Mouse (Mus musculus) megakaryocyte, embryonic 14.5 days (primary cell): Measurements from ENCODE around the gene Scn3b. TPM values are rescaled to one million over a fixed set of nuclear protein-coding genes. Genes with fewer than 3 reads are reported as not detected.
A peak's percentile ranks its signal among the peaks of the same experiment; 100 is the strongest.

ENCODE experiments used
- H3K27me3 ChIP-seq: replicated peaks from 2 replicates; pipeline ENCODE3; 2012; ENCODE audit warnings: inconsistent platforms
- H3K36me3 ChIP-seq: replicated peaks from 2 replicates; pipeline ENCODE3; 2012; ENCODE audit warnings: low read length, inconsistent platforms, mixed read lengths
- H3K4me1 ChIP-seq: 2 replicates; pipeline ENCODE4 v1.6.1; 2012; ENCODE audit warnings: inconsistent platforms
- H3K4me3 ChIP-seq: replicated peaks from 2 replicates; pipeline ENCODE3; 2012; ENCODE audit warnings: moderate library complexity, mild to moderate bottlenecking, inconsistent platforms
- H3K9me3 ChIP-seq: 2 replicates; pipeline ENCODE4 v1.6.1; 2012; ENCODE audit warnings: inconsistent platforms
- FLI1 ChIP-seq: IDR thresholded peaks from 2 replicates; pipeline ENCODE4 v1.6.1; 2012; ENCODE audit warnings: low read length, inconsistent platforms, mixed read lengths
- GATA1 ChIP-seq: IDR thresholded peaks from 3 replicates; pipeline ENCODE4 v1.6.1; 2012; ENCODE audit warnings: mixed read lengths, low read length, inconsistent platforms, borderline replicate concordance
- polyA plus RNA-seq: library from polyadenylated mRNA; stranded (reverse); fragments of >175 nt; gene quantifications from 2 replicates; pipeline ENCODE4 v1.2.3, GENCODE M21; 2012; ENCODE audit warnings: low replicate concordance; ENCODE audit not compliant: insufficient read depth

Scn3b gene
- polyA plus RNA-seq, 1 experiment: not detected

DNA sequence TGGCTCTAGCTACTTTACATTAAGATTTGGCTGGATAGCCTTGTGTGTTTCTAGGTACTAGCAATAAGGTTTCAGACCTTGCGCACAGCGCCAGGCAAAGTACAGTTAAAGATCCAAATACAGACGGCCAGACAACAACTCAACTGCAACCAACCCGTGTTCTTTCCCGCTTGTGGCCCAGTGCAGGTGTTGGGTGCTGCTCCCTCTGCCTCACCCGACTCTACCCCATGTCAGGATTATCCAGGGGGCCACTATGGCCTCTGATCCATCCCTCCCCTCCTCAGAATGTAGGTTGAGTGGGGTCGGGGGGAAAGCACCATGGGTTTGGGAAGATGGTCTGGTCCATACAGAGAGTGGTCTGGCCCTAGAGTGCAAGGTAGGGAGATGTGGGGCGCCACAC, 24.3 kb downstream of the Scn3b start:
- no peak overlapping the region for H3K4me3 ChIP-seq
- no peak for TF ChIP-seq GATA1
- no peak for TF ChIP-seq FLI1
- H3K4me1 ChIP-seq: no peaks in the 10 kb centered on the region
- no peaks in the 10 kb centered on the region for H3K9me3 ChIP-seq
- H3K36me3 ChIP-seq: peaks cover 46% of the 10 kb centered on the region
- H3K27me3 ChIP-seq: peaks cover under 1% of the 10 kb centered on the region

DNA sequence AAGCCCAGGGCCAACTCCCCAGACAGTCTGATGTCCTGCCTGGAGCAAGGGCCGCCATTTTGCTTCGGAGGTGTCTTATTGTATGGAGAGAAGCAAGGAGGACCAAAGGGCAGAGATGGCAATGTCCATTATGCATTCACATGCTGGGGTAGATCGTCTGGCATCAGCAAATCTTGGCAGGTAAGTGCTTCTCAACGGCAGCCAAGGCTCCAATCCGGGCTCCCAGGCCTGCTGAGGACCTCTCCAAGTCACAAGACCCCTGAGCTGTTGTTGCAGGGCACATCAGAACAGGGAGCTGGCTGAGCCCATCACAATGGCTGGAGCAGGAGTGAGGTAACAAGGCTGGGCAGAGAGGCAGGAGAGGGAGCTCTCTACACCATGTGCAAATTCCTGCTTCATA, 24.7 kb downstream of the Scn3b start:
- H3K4me1 ChIP-seq: no peaks in the 10 kb centered on the region
- no peak overlapping the region for H3K4me3 ChIP-seq
- peaks cover 51% of the 10 kb centered on the region for H3K36me3 ChIP-seq
- H3K9me3 ChIP-seq: no peaks in the 10 kb centered on the region
- TF ChIP-seq FLI1 (no peak), GATA1 (no peak)
- H3K27me3 ChIP-seq: no peaks in the 10 kb centered on the region

- Histone ChIP-seq H3K4me1 (no peaks in the 10 kb centered on the region), H3K4me3 (no peak overlapping the region), H3K36me3 (peaks cover 55% of the 10 kb centered on the region), H3K27me3 (no peaks in the 10 kb centered on the region), H3K9me3 (no peaks in the 10 kb centered on the region)
- TF ChIP-seq GATA1 (no peak), FLI1 (no peak)
These were observed 25.2 kb downstream of the Scn3b start for GRCm38 (mm10) chr9:40294210-40294609.

DNA sequence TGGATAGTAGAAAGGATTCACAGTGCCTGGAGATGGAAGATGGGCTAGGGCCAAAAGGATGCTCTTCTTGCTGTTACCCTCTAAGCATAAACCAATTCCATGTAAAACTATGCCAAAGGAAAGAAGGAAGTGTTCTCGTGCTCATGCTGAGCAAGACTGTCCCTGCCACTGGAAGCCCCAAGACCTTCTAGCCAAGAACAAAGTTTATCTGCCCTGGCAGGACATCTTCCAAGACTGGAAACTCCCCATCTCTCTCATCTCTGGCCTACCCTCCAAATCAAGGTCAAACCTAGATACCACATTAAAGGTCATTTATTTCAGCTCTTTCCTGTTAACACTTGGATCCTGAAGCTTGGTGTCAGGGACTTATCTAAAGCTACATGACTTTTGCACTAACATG, 25.8 kb downstream of the Scn3b start:
- H3K27me3 ChIP-seq: no peaks in the 10 kb centered on the region
- peaks cover 62% of the 10 kb centered on the region for H3K36me3 ChIP-seq
- TF ChIP-seq GATA1 (no peak), FLI1 (no peak)

GRCm38 (mm10) chr9:40296251-40296650, 27.2 kb downstream of the Scn3b start:
- TF ChIP-seq FLI1 (no peak), GATA1 (no peak)
- Histone ChIP-seq H3K9me3 (no peaks in the 10 kb centered on the region), H3K27me3 (no peaks in the 10 kb centered on the region), H3K4me1 (no peaks in the 10 kb centered on the region), H3K4me3 (no peak overlapping the region), H3K36me3 (peaks cover 75% of the 10 kb centered on the region)

More for the DNA sequence above, 25.8 kb downstream of the Scn3b start:
- Histone ChIP-seq H3K4me1 (no peaks in the 10 kb centered on the region), H3K4me3 (no peak overlapping the region), H3K9me3 (no peaks in the 10 kb centered on the region)

DNA sequence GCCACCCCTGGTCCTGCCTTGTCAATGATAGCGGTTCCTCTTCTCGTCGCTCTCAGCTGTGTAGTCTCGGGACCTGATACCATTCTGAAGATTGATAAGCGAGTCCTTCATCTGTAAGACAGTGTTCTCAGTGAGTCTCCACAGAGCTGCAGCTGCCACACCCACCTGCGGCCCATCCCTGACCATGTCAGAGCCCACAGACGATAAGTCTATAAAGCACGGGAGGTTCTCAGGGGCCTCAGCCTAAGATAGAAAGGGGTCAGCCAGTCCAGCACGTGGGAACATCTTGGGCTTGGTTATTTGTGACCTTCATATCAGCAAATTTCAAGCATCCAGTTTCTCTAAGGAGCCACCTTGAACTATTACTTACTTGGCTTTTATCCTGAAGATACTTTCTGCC, 29.0 kb downstream of the Scn3b start:
- Histone ChIP-seq H3K9me3 (no peaks in the 10 kb centered on the region), H3K27me3 (no peaks in the 10 kb centered on the region), H3K4me1 (no peaks in the 10 kb centered on the region), H3K4me3 (no peak overlapping the region), H3K36me3 (peaks cover 92% of the 10 kb centered on the region)
- TF ChIP-seq FLI1: no peak
- no peak for TF ChIP-seq GATA1

DNA sequence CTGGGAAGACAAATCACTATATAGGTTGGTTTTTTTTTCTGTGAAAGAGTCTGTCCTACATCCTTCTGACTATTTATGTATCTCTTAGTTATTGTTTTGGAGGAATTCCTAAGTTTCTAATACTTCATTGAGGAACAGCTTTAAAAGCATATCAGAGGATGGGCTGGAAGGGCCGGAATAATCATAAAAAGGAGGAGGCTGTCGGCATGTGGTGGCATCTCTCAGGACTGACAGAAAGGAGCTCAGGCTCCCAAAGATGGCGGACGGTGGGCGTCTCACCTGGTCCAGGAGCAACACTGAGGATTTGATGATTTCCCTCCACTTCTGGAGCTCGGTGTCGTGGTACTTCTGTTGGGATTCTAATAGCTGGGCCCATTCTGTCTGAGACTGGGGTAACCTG, 30.3 kb downstream of the Scn3b start:
- peaks cover 93% of the 10 kb centered on the region for H3K36me3 ChIP-seq
- TF ChIP-seq FLI1: no peak
- TF ChIP-seq GATA1: no peak
- no peaks in the 10 kb centered on the region for H3K27me3 ChIP-seq
- no peaks in the 10 kb centered on the region for H3K9me3 ChIP-seq
- H3K4me1 ChIP-seq: no peaks in the 10 kb centered on the region
- H3K4me3 ChIP-seq: no peak overlapping the region

DNA sequence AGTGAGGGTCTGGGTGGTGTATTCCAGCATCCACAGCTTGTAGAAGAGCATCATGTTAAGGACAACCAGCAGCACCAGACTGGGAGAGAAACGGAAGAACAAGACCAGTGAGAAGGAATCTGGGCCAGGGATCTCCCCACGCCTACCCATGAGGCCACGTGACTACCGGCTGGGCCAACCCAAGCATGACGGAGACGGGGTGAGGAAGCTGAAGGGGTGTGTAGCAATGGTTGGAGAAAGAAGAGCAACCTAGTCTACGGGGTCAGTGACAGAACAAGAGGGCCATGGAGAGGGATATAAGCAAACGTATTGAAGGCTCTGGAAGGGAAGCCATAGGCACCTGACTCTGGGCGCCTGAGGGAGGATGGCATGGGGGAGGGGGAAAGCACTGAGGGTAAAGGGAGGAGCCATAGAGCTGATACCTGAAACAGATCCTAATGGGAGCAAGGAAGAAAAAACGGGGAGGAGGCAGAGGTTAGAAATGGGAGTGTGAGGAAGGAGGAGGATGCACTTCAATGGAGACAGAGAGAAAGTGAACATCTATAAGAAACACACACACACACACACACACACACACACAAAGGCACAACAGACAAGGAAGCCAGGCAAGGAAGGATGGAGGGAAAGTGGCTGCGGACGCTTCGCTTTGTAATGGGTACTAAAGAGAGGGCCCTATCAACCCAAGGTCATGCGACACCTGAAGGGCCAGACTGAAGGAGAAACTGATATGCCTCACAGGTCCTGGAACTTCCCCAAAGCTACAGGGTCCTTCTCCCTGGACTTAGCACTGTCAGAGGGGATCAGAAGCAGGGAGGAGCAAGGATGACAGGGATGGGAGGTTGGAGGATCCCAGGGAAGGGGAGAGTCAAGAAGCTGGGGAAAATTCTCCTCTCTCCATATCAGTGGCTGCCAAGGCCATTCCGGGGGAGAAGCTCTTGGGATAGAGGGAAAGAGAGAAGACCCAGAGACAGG, 31.3 kb downstream of the Scn3b start:
- Histone ChIP-seq H3K36me3 (peaks cover 93% of the 10 kb centered on the region), H3K4me1 (no peaks in the 10 kb centered on the region), H3K27me3 (no peaks in the 10 kb centered on the region), H3K4me3 (no peak overlapping the region), H3K9me3 (no peaks in the 10 kb centered on the region)
- TF ChIP-seq FLI1: no peak
- no peak for TF ChIP-seq GATA1

DNA sequence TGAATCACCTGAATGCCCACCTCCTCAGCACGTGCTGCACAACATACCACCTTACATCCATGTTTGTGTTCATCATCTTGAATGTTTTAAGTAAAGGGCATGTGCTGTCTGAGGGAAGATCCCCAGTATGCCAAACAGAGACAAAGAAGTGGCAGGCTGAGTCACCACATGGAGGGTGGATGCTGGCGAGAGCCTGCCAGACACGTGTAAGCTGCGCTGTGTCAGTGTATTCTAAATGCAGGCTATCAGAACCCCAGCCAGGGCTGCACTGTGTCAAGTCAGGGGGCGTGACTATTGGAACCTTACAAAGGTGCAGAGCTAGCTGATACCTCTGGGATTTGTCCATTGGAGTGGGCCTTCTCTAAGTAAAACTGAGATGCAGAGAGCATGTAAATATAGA, 32.5 kb downstream of the Scn3b start:
- H3K9me3 ChIP-seq: no peaks in the 10 kb centered on the region
- TF ChIP-seq GATA1 (no peak), FLI1 (no peak)

GRCm38 (mm10) chr9:40302375-40302774, 33.4 kb downstream of the Scn3b start:
- no peaks in the 10 kb centered on the region for H3K4me1 ChIP-seq
- no peaks in the 10 kb centered on the region for H3K9me3 ChIP-seq
- H3K27me3 ChIP-seq: no peaks in the 10 kb centered on the region
- peaks cover 98% of the 10 kb centered on the region for H3K36me3 ChIP-seq
- TF ChIP-seq GATA1 (no peak), FLI1 (no peak)
- H3K4me3 ChIP-seq: no peak overlapping the region

More for the DNA sequence above, 32.5 kb downstream of the Scn3b start:
- Histone ChIP-seq H3K36me3 (peaks cover 97% of the 10 kb centered on the region), H3K4me1 (no peaks in the 10 kb centered on the region), H3K27me3 (no peaks in the 10 kb centered on the region), H3K4me3 (no peak overlapping the region)

GRCm38 (mm10) chr9:40304243-40304642, 35.2 kb downstream of the Scn3b start:
- no peaks in the 10 kb centered on the region for H3K4me1 ChIP-seq
- H3K4me3 ChIP-seq: peak overlapping the region; percentile 60
- H3K27me3 ChIP-seq: no peaks in the 10 kb centered on the region
- peaks cover 95% of the 10 kb centered on the region for H3K36me3 ChIP-seq
- no peak for TF ChIP-seq FLI1
- TF ChIP-seq GATA1: no peak
- no peaks in the 10 kb centered on the region for H3K9me3 ChIP-seq
